ENCODE assay signal across 9 mouse cellular contexts in genomic region chr1:136130107-136130506, GRCm38 (mm10). TPM values are rescaled to one million over a fixed set of nuclear protein-coding genes. Genes with fewer than 3 reads are reported as not detected.
DNase-seq lines count a peak whose midpoint lies in the region; ATAC-seq and TF ChIP-seq lines count a peak whose summit lies in the region.
"Had no signal": no experiment of that assay in that cellular context is flagged by ENCODE, and none has a peak within 500 bp of the region (broad histone marks: within the 10 kb centered on the region; RNA-seq: fewer than 3 reads in every experiment).

No protein-coding gene starts in this region.

- no peaks in the 10 kb centered on the region for H3K9me3 ChIP-seq in heart, embryonic 12.5 days (replicated peaks)
- no peaks in the 10 kb centered on the region for H3K9me3 ChIP-seq in forebrain, embryonic 12.5 days
- no peaks in the 10 kb centered on the region for H3K9me3 ChIP-seq in limb, embryonic 13.5 days

- no peak for TF ChIP-seq EP300 in heart, adult 2 months (IDR thresholded peaks at IDR 0.05; ENCODE audit: insufficient read depth, low read depth, low read length)

- H3K36me3 ChIP-seq in heart, embryonic 12.5 days: no peaks in the 10 kb centered on the region
- H3K36me3 ChIP-seq in heart, adult 2 months (ENCODE audit: control insufficient read depth, insufficient read depth, low read length): no peaks in the 10 kb centered on the region
- no peaks in the 10 kb centered on the region for H3K36me3 ChIP-seq in forebrain, embryonic 12.5 days (replicated peaks)
- H3K36me3 ChIP-seq in limb, embryonic 13.5 days: no peaks in the 10 kb centered on the region

- TF ChIP-seq CTCF in heart, adult 2 months (IDR thresholded peaks at IDR 0.05): no peak

- no peak for TF ChIP-seq POLR2A in heart, adult 2 months (IDR thresholded peaks at IDR 0.05; ENCODE audit: insufficient read depth, low read depth, low read length)

- peaks cover 76% of the 10 kb centered on the region for H3K4me1 ChIP-seq in heart, embryonic 12.5 days (replicated peaks)
- H3K4me1 ChIP-seq in heart, adult 2 months (ENCODE audit: control insufficient read depth, insufficient read depth, low read length): peaks cover 11% of the 10 kb centered on the region
- peaks cover 46% of the 10 kb centered on the region for H3K4me1 ChIP-seq in forebrain, embryonic 12.5 days
- peaks cover 67% of the 10 kb centered on the region for H3K4me1 ChIP-seq in limb, embryonic 13.5 days

- DNase-seq in heart, adult 2 months: no peak
- peak; percentile 48 for DNase-seq in 416B (ENCODE audit: low read depth)
- DNase-seq in c-Kit-positive CD71-positive TER-119-positive erythroid progenitor cells, embryonic 14.5 days (ENCODE audit: low spot score): no peak
- no peak for DNase-seq in thymus, postnatal 36 days
- no peak for DNase-seq in retina, postnatal 1 day
- DNase-seq: gastrocnemius, adult 2 months had no signal

- 52% methylated on average over 3 of the region's 3 CpGs for WGBS in heart, embryonic 12.5 days
- WGBS in heart, adult 2 months: 73% methylated on average over 3 of the region's 3 CpGs
- 66% methylated on average over 3 of the region's 3 CpGs for WGBS in forebrain, embryonic 12.5 days
- WGBS in limb, embryonic 13.5 days: 57% methylated on average over 3 of the region's 3 CpGs

- H3K79me2 ChIP-seq in heart, adult 2 months (replicated peaks; ENCODE audit: control insufficient read depth, insufficient read depth, low read length): no peaks in the 10 kb centered on the region

- no peak overlapping the region for H3K9ac ChIP-seq in heart, embryonic 12.5 days
- H3K9ac ChIP-seq in heart, adult 2 months (ENCODE audit: low read depth, low read length): no peak overlapping the region
- H3K9ac ChIP-seq in forebrain, embryonic 12.5 days: no peak overlapping the region
- no peak overlapping the region for H3K9ac ChIP-seq in limb, embryonic 13.5 days

- intact Hi-C loops in heart, adult 2 months (cut with DNase I): no loop called here

- H3K27ac ChIP-seq in heart, embryonic 12.5 days (ENCODE audit: poor library complexity, severe bottlenecking): no peak overlapping the region
- H3K27ac ChIP-seq in heart, adult 2 months: no peak overlapping the region
- H3K27ac ChIP-seq in forebrain, embryonic 12.5 days: no peak overlapping the region
- H3K27ac ChIP-seq in limb, embryonic 13.5 days: no peak overlapping the region
- H3K27ac ChIP-seq: gastrocnemius, adult 2 months had no signal

- no peaks in the 10 kb centered on the region for H3K27me3 ChIP-seq in heart, embryonic 12.5 days (replicated peaks)
- peaks cover 4% of the 10 kb centered on the region for H3K27me3 ChIP-seq in heart, adult 2 months (ENCODE audit: control insufficient read depth, insufficient read depth, low read length)
- H3K27me3 ChIP-seq in forebrain, embryonic 12.5 days: peaks cover 10% of the 10 kb centered on the region; the same call in 1 of the 2 replicates
- no peaks in the 10 kb centered on the region for H3K27me3 ChIP-seq in limb, embryonic 13.5 days

- no peak overlapping the region for H3K4me3 ChIP-seq in heart, embryonic 12.5 days
- no peak overlapping the region for H3K4me3 ChIP-seq in heart, adult 2 months
- no peak overlapping the region for H3K4me3 ChIP-seq in forebrain, embryonic 12.5 days (replicated peaks)
- peak overlapping the region; percentile 85; the same call in 1 of the 2 replicates for H3K4me3 ChIP-seq in limb, embryonic 13.5 days

- no peak for ATAC-seq in heart, embryonic 12.5 days (ENCODE audit: insufficient number of reproducible peaks, low FRiP score)
- ATAC-seq in forebrain, embryonic 12.5 days (ENCODE audit: low FRiP score): no peak
- no peak for ATAC-seq in limb, embryonic 13.5 days (ENCODE audit: low FRiP score, low read depth)

- peak overlapping the region; percentile 96; the same call in 1 of the 2 replicates for H3K4me2 ChIP-seq in heart, embryonic 12.5 days
- H3K4me2 ChIP-seq in forebrain, embryonic 12.5 days: peak overlapping the region; percentile 80
- peak overlapping the region; percentile 87 for H3K4me2 ChIP-seq in limb, embryonic 13.5 days (replicated peaks)

RNA-seq across cellular contexts. Expression of gene Kif21b, which starts 1.1 kb away (rescaled TPM):
- polyA plus RNA-seq in heart, embryonic 12.5 days (2016; fragmentation: Nextera tagmentation; extraction: Ambion mirVana): 3.3 and 3.4 TPM in 2 replicates
- total RNA-seq in heart, adult 2 months (2021): under 1 TPM; 0.78 to 0.98 TPM
- polyA plus RNA-seq in heart, adult 2 months (2012; rRNA removed): 1.7 and 2.7 TPM in 2 replicates
- polyA plus RNA-seq in forebrain, embryonic 12.5 days (2016; fragmentation: Nextera tagmentation; extraction: Ambion mirVana): 45.7 and 47.7 TPM in 2 replicates
- 5.5 and 5.6 TPM in 2 replicates for polyA plus RNA-seq in limb, embryonic 13.5 days (2015; fragmentation: Nextera tagmentation; extraction: Ambion mirVana)
